Mouse (Mus musculus) ES-E14 (cell line): ENCODE data around the gene Vars.

ENCODE experiments used
- MAFK ChIP-seq: IDR thresholded peaks from 2 replicates; pipeline ENCODE4 v1.6.1; 2014; ENCODE audit warnings: mild to moderate bottlenecking, low read depth, low read length, inconsistent platforms; ENCODE audit not compliant: insufficient read depth
- ZC3H11A ChIP-seq: IDR thresholded peaks from 2 replicates; pipeline ENCODE4 v1.6.1; 2012; ENCODE audit warnings: low read depth, mild to moderate bottlenecking, inconsistent platforms, low read length, borderline replicate concordance

DNA sequence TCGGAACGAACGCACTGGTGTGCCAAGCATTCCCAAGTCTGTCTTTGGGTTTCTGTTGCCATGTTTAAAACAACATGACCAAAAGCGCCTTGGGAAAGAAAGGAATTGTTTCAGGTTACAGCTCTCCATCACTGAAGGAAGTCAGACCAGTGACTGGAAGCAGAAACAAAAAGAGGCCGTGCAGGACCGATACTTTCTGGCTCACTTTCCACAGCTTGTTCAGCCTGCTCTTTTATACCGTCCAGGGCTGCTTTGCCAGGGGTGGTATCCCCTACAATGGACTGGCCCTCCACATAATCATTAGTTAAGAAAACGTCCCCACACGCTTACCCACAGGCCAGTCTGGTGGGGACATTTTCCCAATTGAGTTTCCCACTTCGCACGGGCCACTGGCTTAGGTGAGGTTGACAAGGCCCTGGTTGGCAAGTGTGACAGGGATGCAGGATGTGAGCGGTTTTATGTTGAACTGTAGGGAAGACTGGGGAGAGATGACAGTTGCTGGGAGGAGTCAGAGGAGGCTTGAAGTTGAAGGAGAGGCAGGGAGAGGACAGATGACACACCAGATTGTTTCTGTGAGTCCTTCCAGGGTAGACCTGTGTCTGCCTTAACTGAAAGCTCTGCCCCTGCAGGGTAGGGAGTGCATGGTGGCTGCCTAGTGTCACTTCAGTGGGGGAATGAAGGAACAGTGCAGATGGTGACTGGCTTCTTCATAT, 1.5 kb downstream of the Vars start:
- TF ChIP-seq MAFK = no peak
- no peak for TF ChIP-seq ZC3H11A
